Mouse (Mus musculus) stomach, embryonic 14.5 days (tissue): ENCODE measurements at regions not wholly inside any gene's neighbourhood (a gene's known extent, or its start where the extent isn't known, plus 50 kb on each side); places are given as distances from the start of the nearest gene placed in this dataset.

ENCODE experiments used
- ATAC-seq: fragments of 200-750 bp; cut with Nextera tagmentation; 2 replicates; pipeline ENCODE4 v1.8.0; 2017; ENCODE audit warnings: low read depth, moderate TSS enrichment; ENCODE audit not compliant: insufficient number of reproducible peaks, insufficient read depth, low FRiP score
- H3K27ac ChIP-seq: fragments of 300-500 bp; sonication (generic); 2 replicates; pipeline ENCODE4 v1.5.1; 2014; ENCODE audit warnings: mild to moderate bottlenecking, low read length, moderate library complexity, mixed read lengths
- H3K27me3 ChIP-seq: fragments of 300-500 bp; sonication (generic); 2 replicates; pipeline ENCODE4 v1.6.1; 2014; ENCODE audit warnings: low read length, control low read depth, mixed read lengths; ENCODE audit not compliant: control insufficient read depth, insufficient read depth
- H3K36me3 ChIP-seq: fragments of 300-500 bp; sonication (generic); 2 replicates; pipeline ENCODE4 v1.6.1; 2014; ENCODE audit warnings: mild to moderate bottlenecking, control low read depth, low read length, moderate library complexity, mixed read lengths; ENCODE audit not compliant: control insufficient read depth, insufficient read depth
- H3K4me1 ChIP-seq: fragments of 300-500 bp; sonication (generic); 2 replicates; pipeline ENCODE4 v1.6.1; 2014; ENCODE audit warnings: low read length, control low read depth, mixed read lengths; ENCODE audit not compliant: control insufficient read depth, insufficient read depth
- H3K4me2 ChIP-seq: fragments of 300-500 bp; sonication (generic); replicated peaks from 2 replicates; pipeline ENCODE4 v1.6.1; 2014; ENCODE audit warnings: low read depth, low read length, control low read depth
- H3K4me3 ChIP-seq: fragments of 300-500 bp; sonication (generic); 2 replicates; pipeline ENCODE4 v1.5.1; 2014; ENCODE audit warnings: low read depth, low read length, control low read depth
- H3K9ac ChIP-seq: fragments of 300-500 bp; sonication (generic); replicated peaks from 2 replicates; pipeline ENCODE4 v1.6.1; 2014; ENCODE audit warnings: low read depth, mild to moderate bottlenecking, control low read depth, low read length, moderate library complexity, mixed read lengths
- H3K9me3 ChIP-seq: fragments of 300-500 bp; sonication (generic); 2 replicates; pipeline ENCODE4 v1.6.1; 2016; ENCODE audit warnings: low read depth, low read length, control low read depth; ENCODE audit not compliant: control insufficient read depth
- WGBS: fragments of 180-500 bp; shearing (Covaris S2); extraction: QIAGEN DNeasy Blood & Tissue Kit; methylation state at CpG from one replicate; pipeline ENCODE4 v1.1.7; 2014; 5-methylcytosine and 5-hydroxymethylcytosine counted together

- 27% methylated on average over 7 of the region's 7 CpGs for WGBS
- Histone ChIP-seq H3K4me2 (no peak overlapping the region), H3K9ac (no peak overlapping the region), H3K4me3 (no peak overlapping the region), H3K36me3 (no peaks in the 10 kb centered on the region), H3K27ac (no peak overlapping the region), H3K27me3 (no peaks in the 10 kb centered on the region; the same call in 1 of the 2 replicates), H3K9me3 (no peaks in the 10 kb centered on the region), H3K4me1 (no peaks in the 10 kb centered on the region)
- ATAC-seq, result no peak
These were observed 154.1 kb upstream of the Topaz1 start for GRCm38 (mm10) chr9:122592820-122593615.

- H3K4me3 ChIP-seq, result no peak overlapping the region
- no peaks in the 10 kb centered on the region; the same call in 1 of the 2 replicates for H3K27me3 ChIP-seq
- H3K27ac ChIP-seq, result no peak overlapping the region
- no peak overlapping the region for H3K9ac ChIP-seq
- peak overlapping the region; percentile 30; the same call in 1 of the 2 replicates for H3K4me2 ChIP-seq
- H3K4me1 ChIP-seq, result no peaks in the 10 kb centered on the region
- 3% methylated on average over 31 of the region's 31 CpGs for WGBS
- H3K36me3 ChIP-seq, result no peaks in the 10 kb centered on the region
- ATAC-seq, result no peak
- H3K9me3 ChIP-seq, result no peaks in the 10 kb centered on the region
These were observed 151.8 kb upstream of the Topaz1 start for GRCm38 (mm10) chr9:122595120-122595943.

GRCm38 (mm10) chr9:122603106-122603505, 144.0 kb upstream of the Topaz1 start:
- ATAC-seq, result no peak
- H3K27ac ChIP-seq, result no peak overlapping the region
- H3K36me3 ChIP-seq, result no peaks in the 10 kb centered on the region
- H3K9me3 ChIP-seq, result no peaks in the 10 kb centered on the region
- WGBS, result 67% methylated on average over 2 of the region's 2 CpGs
- H3K4me3 ChIP-seq, result no peak overlapping the region
- H3K9ac ChIP-seq, result no peak overlapping the region
- no peaks in the 10 kb centered on the region for H3K27me3 ChIP-seq
- no peaks in the 10 kb centered on the region for H3K4me1 ChIP-seq
- H3K4me2 ChIP-seq, result no peak overlapping the region

- no peak overlapping the region for H3K4me3 ChIP-seq
- no peaks in the 10 kb centered on the region for H3K9me3 ChIP-seq
- no peak for ATAC-seq
These were observed 137.5 kb upstream of the Topaz1 start for GRCm38 (mm10) chr9:122609616-122610015.

GRCm38 (mm10) chr9:122610918-122611317, 136.2 kb upstream of the Topaz1 start:
- ATAC-seq, result no peak
- Histone ChIP-seq H3K4me2 (no peak overlapping the region), H3K36me3 (no peaks in the 10 kb centered on the region), H3K27ac (no peak overlapping the region), H3K9me3 (no peaks in the 10 kb centered on the region), H3K4me1 (no peaks in the 10 kb centered on the region), H3K27me3 (no peaks in the 10 kb centered on the region), H3K9ac (no peak overlapping the region), H3K4me3 (no peak overlapping the region)
- WGBS, result 88% methylated on average over 10 of the region's 10 CpGs

More at GRCm38 (mm10) chr9:122609616-122610015, 137.5 kb upstream of the Topaz1 start:
- no peak overlapping the region for H3K4me2 ChIP-seq
- H3K27ac ChIP-seq, result no peak overlapping the region
- H3K27me3 ChIP-seq, result no peaks in the 10 kb centered on the region
- H3K9ac ChIP-seq, result no peak overlapping the region
- 87% methylated on average over 5 of the region's 5 CpGs for whole genome bisulfite sequencing
- H3K36me3 ChIP-seq, result no peaks in the 10 kb centered on the region
- no peaks in the 10 kb centered on the region for H3K4me1 ChIP-seq

- ATAC-seq, result no peak
These were observed 132.4 kb upstream of the Topaz1 start for GRCm38 (mm10) chr9:122614579-122615252.

GRCm38 (mm10) chr9:122615351-122615750, 131.8 kb upstream of the Topaz1 start:
- H3K4me2 ChIP-seq, result no peak overlapping the region
- H3K36me3 ChIP-seq, result no peaks in the 10 kb centered on the region
- no peak overlapping the region for H3K9ac ChIP-seq
- no peaks in the 10 kb centered on the region for H3K4me1 ChIP-seq
- ATAC-seq, result no peak
- H3K4me3 ChIP-seq, result no peak overlapping the region
- H3K27me3 ChIP-seq, result no peaks in the 10 kb centered on the region
- no peaks in the 10 kb centered on the region for H3K9me3 ChIP-seq
- H3K27ac ChIP-seq, result no peak overlapping the region
- WGBS, result 22% methylated on average over 4 of the region's 4 CpGs

More at GRCm38 (mm10) chr9:122614579-122615252, 132.4 kb upstream of the Topaz1 start:
- Histone ChIP-seq H3K27ac (no peak overlapping the region), H3K4me3 (no peak overlapping the region), H3K9ac (no peak overlapping the region), H3K9me3 (no peaks in the 10 kb centered on the region), H3K4me1 (no peaks in the 10 kb centered on the region), H3K36me3 (no peaks in the 10 kb centered on the region), H3K27me3 (no peaks in the 10 kb centered on the region), H3K4me2 (no peak overlapping the region)
- WGBS, result 19% methylated on average over 5 of the region's 5 CpGs

- H3K36me3 ChIP-seq, result no peaks in the 10 kb centered on the region
- WGBS, result 41% methylated on average over 3 of the region's 3 CpGs
- H3K27me3 ChIP-seq, result no peaks in the 10 kb centered on the region; the same call in 1 of the 2 replicates
- no peak overlapping the region for H3K27ac ChIP-seq
- no peak for ATAC-seq
- no peaks in the 10 kb centered on the region for H3K9me3 ChIP-seq
- no peak overlapping the region for H3K4me3 ChIP-seq
- H3K4me2 ChIP-seq, result no peak overlapping the region
- no peaks in the 10 kb centered on the region for H3K4me1 ChIP-seq
- no peak overlapping the region for H3K9ac ChIP-seq
These were observed 129.4 kb upstream of the Topaz1 start for GRCm38 (mm10) chr9:122617793-122618192.
